Mouse (Mus musculus) adrenal gland, postnatal 10 days (tissue): ENCODE measurements around the gene Mrpl27. TPM values are rescaled to one million over a fixed set of nuclear protein-coding genes. Genes with fewer than 3 reads are reported as not detected.
"Not testable (repeated sequence)": the region's sequence is repeated elsewhere in the genome, so short reads cannot be mapped to it uniquely, and the experiment has no call there.

Experiments used
- DNase-seq: peaks from one replicate; pipeline ENCODE4 v3.0.0; 2021; ENCODE audit warnings: mixed read lengths
- total RNA-seq, 2 experiments: library from RNA; stranded (reverse); gene quantifications; 2 replicates each; pipeline ENCODE4 v1.2.3; 2021

Gene Mrpl27
- total RNA-seq, 2 experiments from 2014 or later: 92.1 to 96.4 TPM

DNA sequence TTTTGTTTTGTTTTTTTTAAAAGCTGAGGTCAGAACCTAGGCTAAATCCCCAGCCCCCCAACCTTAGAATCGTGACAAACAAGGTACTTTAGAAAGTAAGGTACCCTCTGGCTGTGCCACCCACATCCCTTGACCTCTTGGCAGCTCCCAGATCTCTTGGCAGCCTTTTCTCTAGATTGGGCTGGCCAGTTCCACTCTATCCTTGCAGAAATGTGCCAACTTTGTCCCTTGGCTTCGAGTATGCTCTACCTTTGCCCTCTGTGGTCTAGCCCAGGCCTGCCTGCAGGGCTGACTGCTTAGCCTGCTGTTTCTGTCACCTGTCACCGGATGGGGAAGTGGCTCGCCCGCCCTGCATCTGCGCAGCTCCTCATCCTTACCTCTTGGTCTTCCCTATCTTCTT lies 11.7 kb downstream of the Mrpl27 start:
- DNase-seq: peak; percentile 54

DNA sequence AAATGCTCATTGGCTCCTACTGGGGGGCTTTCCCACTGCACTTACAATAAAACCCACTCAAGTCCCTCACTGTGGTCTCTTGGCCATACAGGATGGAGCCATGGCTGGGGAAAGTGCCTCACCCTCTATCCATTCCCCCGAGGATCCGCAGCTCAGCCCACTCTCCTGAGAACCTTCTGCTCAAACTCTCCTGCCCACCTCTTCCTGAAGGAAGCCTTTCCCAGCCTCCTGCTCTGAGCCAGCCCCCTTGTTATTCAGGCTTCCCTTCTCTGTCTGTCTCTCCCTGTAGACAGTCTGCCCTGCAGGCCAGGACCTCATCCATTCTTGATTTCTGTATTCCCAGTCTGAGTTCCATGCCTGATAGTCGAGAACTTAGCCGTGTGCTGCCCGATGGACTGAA lies 21.4 kb downstream of the Mrpl27 start:
- no peak for DNase-seq

DNA sequence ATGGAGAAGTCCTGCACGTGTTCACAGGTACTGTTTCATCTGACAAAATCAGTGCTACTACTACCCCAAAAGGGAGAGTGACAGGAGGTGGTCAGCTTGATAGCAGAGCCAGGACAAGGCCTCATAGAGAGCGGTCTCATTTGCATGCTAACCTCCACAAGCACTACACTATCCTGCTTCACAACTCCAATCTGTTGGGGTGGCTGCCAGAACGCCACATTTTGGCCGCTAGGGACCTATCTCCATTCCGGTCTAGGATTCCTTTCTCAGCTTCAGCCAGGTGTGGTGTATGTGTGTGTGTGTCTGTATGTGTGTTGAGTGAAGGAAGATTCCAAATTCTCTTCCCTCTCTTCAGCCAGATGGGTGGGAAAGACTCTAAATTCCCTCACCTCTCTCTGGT lies 21.9 kb downstream of the Mrpl27 start:
- no peak for DNase-seq

DNA sequence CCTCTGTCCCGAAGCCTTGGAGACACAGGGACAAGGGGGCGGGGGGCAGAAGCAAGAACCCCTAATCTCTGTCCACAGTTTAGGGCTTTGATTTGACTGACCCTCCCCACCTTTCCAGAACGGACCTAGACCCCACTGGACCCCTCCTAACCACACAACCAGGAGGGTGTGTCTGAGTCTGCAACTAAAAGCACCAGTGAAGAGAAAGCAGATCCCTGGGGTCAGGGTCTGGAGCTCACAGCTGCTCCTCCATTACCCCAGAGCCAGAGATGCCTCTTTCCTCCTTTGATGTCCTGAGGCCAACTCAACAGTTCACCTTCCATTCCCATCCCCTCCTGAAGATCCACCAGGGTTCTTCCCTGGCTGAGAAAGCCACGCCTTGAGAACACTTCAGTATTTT lies 22.7 kb downstream of the Mrpl27 start:
- no peak for DNase-seq

DNA sequence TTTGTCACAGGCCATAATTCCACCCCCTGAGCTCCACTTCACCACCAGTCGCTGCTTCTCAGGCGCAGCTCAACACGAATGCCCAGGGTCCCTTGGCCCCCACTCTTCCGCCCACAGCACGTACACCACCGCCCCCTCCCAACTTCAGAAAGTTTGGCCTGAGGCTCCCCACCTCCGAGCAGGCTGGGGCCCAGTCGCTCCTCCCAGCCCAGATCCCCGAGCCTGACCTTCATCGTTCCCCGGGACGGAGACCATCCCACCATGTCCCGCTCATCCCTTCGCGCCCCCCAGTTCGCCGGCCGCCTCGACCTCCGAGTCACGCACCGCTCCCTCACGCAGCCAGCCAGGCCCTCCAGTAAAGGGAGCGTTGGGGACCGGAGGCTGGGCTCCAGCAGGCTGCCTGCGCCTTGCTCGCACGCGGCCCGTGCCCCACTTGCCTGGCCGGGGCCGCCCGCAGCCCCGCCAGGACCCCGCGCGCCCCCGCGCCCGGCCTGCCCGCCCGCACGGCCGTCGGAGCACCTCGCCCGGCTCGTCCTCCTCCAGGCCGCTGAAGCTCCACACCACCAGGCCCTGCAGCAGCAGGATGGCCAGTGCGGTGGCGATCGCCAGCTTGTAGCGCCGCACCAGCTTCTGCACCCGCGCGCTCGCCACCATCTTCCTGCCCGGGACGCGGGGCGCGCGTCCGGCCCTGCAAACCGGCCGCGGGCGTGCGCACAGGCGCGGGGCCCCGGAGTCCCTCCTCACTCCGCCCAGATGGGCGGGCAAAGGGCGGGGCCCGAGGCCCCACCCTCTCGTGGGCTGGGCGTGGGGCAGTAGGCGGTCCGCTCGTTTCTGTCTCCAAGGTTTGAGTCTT lies 23.4 kb downstream of the Mrpl27 start, which contains the start of gene Xylt2:
Gene Xylt2 (minus strand): TSS at position 762 of the 853 bp plus-strand sequence.
- peak; percentile 97 for DNase-seq

DNA sequence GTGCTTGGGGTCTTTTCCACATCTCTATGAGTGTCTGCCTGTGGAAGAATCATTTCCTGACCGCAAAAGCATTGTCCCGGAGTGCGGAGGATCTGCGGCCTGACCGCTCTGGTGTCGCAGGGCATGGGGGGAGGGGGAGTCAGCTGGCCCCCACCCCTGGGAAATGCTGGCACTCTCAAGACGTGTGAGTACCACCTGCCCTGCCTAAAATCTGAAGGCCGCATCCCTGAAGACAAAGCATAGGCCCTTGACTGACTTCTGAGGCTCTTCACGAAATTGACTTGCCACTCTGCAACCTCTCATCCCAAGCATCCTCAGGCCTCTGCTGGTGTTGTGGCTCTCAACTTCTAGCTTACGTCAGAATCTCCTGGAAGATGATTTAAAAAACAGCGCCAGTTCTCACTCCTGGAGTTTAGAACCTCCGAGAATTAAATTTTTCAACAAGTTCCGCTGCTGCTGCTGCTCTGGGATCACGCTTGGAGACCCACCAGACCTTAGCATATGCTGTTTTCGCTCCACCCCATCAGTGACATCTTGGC lies 24.1 kb downstream of the Mrpl27 start:
- DNase-seq: no peak

DNA sequence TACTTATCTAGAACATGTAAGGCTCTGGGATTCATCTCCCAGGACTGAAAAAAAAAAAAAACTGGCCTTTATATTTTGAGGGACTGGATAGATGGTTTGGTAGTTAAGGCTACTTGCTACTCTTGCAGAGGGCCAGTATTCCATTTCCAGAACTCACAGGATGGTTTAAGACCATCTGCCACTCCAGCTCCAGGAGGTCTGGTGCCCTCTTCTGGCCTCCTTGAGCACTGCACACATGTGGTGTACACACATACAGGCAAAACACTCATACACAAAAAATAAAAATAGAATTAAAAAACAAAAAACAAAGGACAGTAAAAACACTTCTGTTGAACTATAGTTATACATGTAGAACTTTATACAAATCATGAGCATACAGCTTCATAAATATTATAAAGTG lies 27.1 kb downstream of the Mrpl27 start:
- no peak for DNase-seq

DNA sequence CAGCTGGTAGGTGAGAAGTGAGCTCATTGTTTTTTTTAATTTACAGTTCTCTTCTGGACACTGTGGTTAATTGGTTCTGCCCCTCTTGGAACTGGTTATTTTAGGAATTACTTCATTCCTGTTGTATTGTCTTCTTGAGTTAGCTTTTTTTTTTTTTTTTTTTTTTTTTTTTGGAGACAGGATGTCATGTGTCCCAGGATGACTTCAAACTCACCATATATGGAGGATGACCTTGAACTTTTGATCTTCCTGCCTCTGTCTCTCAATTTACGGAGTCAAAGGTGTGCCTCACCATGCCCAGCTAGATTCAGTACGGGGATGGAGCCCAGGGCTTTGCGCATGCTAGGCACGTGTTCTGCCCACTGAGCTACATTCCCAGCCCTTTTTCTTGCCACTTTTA lies 28.1 kb downstream of the Mrpl27 start:
- DNase-seq: no peak

DNA sequence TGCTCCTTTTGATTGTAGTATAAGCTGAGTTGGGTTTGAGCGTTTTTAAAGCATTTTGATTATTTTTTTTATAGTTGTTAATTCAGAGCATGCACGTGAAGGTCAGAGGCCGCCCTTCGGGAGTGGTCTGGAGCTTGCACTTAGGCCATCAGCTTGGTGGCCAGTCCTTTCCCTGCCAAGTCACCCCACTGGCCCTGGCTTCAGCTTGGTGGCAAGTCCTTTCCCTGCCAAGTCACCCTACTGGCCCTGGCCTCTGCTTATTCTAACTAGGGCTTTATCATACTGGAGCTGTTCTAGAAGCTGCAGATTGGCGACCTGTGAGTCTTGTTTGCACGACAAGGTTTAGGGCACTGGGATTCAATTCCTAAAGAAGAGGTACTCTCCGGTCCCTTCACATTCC lies 28.9 kb downstream of the Mrpl27 start:
- no peak for DNase-seq

GRCm38 (mm10) chr11:94687178-94687577 lies 33.6 kb downstream of the Mrpl27 start:
- no peak for DNase-seq

GRCm38 (mm10) chr11:94692502-94692901 lies 38.9 kb downstream of the Mrpl27 start:
- not testable (repeated sequence) for DNase-seq

DNA sequence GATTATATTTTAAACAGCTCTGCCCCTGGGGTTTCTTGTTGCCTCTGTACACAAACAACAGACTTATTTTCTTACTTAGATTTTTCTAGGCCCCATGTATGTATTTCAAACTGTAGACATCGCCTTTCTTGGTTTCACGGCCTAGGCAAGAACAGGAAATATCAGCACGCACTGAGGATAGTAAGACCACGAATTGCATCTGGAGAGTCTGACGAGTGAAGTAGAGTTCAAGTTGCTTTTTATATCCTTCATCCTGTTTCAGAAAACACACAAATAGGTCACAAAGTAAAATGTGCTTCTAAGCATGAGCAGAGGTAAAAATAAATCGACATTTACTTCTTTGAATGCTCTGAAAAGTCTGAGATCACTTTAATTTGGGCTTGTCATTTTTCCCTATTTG lies 41.9 kb downstream of the Mrpl27 start:
- no peak for DNase-seq

- DNase-seq: no peak
These were observed 43.6 kb downstream of the Mrpl27 start for GRCm38 (mm10) chr11:94697140-94697539.

DNA sequence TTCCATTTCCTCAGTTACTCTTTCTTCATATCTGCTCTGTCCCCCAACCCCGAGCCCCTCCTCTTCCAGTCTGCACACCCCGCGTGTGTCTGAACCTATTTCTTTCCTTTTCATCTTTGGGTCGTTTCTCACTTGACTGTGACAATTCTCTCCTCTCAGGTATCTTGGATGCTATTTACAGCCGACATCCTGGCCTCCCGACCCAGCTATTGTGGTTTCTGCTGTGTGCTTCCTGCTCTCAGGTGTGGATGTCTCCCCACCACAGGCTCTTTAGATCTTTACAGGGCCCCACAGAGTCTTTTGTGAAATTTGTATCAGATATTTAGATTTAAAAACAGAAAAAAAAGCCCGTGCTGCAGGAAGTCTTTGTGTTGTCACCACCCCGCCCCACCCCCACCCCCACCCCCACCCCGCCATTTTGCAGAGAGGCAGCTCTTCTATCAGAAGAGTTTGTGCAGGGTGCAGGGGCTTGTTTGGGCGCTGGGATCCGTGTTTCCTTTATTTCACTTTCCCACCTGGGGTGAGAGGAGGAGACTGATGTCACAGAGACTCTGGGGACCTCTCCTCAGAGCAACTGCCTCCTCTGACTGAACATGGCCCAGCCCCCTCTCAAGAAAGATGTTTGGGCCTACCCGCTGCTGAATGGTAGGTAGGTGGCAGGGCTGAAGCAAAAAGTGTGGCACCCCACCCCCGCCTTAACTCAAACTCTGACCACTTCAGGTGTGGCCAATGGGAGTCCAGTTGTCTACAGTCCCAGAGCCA lies 44.3 kb downstream of the Mrpl27 start:
- no peak for DNase-seq

DNA sequence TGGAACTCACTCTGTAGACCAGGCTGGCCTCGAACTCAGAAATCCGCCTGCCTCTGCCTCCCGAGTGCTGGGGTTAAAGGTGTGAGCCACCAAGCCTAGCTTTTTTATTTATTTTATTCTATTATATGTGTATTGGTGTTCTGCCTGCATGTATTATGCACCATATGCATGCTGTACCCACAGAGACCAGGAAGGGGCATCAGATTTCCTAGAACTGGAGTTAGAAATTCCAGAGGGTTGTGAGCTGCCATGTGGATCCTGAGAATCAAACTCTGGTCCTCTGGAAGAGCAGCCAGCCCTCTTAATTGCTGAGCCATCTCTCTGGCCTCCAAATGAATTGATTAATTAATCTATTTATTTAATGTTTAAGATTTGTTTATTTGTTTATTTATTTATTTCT lies 45.8 kb downstream of the Mrpl27 start:
- no peak for DNase-seq

- no peak for DNase-seq
These were observed 48.0 kb downstream of the Mrpl27 start for GRCm38 (mm10) chr11:94701401-94702215.

DNA sequence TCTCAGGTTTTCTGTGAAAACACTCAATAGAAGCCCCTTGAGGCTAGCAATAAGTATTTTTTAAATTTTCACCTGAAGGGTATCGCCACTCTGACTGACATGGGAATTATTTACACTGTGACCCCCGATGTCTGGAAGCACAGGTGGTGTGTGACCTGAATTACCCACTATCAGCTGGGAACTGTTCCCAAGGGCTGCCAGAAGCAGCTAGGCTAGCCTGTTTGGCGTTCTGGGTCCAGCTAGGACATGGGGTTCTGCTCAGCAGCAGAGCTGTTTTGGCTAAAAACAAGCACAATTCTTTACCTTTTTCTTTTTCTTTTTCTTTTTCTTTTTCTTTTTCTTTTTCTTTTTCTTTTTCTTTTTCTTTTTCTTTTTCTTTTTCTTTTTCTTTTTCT lies 48.6 kb downstream of the Mrpl27 start:
- peak; percentile 13 for DNase-seq

DNA sequence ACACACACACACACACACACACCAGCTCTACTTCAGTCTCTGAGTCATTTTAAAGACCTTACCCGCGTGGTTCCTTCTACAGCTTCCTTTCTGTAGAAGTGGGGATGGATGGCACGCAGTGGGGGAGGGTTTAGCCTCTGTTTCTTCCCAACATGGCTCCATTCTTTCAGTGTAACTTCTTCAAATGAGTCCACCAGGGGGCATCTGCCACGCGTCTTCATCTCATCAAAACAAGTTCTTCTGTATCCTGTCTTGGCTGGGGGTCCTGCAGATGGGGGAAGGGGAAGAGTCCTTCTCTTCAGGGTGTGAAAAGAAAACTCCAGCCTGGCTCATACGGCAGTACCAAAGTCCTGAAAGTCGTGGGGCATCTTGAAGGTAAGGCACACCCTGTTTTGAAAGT lies 50.5 kb downstream of the Mrpl27 start:
- no peak for DNase-seq

DNA sequence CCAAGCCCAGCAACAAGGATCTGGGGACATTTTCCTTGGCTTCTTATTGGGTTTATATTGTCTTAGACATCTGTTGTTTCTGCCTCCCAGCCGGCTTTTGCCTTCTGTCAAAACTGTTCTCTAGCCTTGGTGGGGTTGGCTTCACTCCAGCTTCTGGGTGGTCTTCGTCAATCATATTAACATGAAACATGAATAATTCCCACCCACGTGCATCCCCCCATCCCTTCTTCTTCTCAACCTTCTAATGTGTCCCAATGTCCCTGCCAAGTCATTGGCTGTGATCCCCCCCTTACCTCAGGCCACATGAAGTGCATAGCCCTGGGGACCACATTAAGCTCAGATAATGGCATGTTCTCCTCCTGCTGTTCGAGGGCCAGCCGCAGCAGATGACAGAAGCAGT lies 50.9 kb downstream of the Mrpl27 start, which contains the start of gene Gm11541:
Gene Gm11541 (minus strand): TSS at position 28 of the 400 bp plus-strand sequence.
- DNase-seq: no peak
